Mouse (Mus musculus) lung, postnatal 0 days (tissue): ENCODE measurements around the gene Gucy2f. TPM values are rescaled to one million over a fixed set of nuclear protein-coding genes. Genes with fewer than 3 reads are reported as not detected.
"Not testable (repeated sequence)": the region's sequence is repeated elsewhere in the genome, so short reads cannot be mapped to it uniquely, and the experiment has no call there.

Experiments
- ATAC-seq: fragments of 200-750 bp; cut with Nextera tagmentation; 2 replicates; pipeline ENCODE4 v1.8.0; 2017; ENCODE audit warnings: moderate library complexity
- DNase-seq: peaks from one replicate; pipeline ENCODE4 v3.0.0-alpha.2; 2016; ENCODE audit warnings: low spot score
- H3K27ac ChIP-seq: fragments of 300-500 bp; sonication (generic); 2 replicates; pipeline ENCODE4 v1.5.1; 2014; ENCODE audit warnings: antibody characterized with exemption, mild to moderate bottlenecking, low read length, mixed read lengths
- H3K27me3 ChIP-seq: fragments of 300-500 bp; sonication (generic); replicated peaks from 2 replicates; pipeline ENCODE4 v1.6.1; 2014; ENCODE audit warnings: low read length, mixed read lengths; ENCODE audit not compliant: insufficient read depth
- H3K36me3 ChIP-seq: fragments of 300-500 bp; sonication (generic); 2 replicates; pipeline ENCODE4 v1.6.1; 2014; ENCODE audit warnings: low read length, mixed read lengths; ENCODE audit not compliant: insufficient read depth
- H3K4me1 ChIP-seq: fragments of 300-500 bp; sonication (generic); 2 replicates; pipeline ENCODE4 v1.6.1; 2014; ENCODE audit warnings: antibody characterized with exemption, low read depth, low read length, mixed read lengths; ENCODE audit not compliant: insufficient read depth
- H3K4me2 ChIP-seq: fragments of 300-500 bp; sonication (generic); replicated peaks from 2 replicates; pipeline ENCODE4 v1.6.1; 2014; ENCODE audit warnings: low read depth, mild to moderate bottlenecking, low read length, moderate library complexity, mixed read lengths
- H3K4me3 ChIP-seq: fragments of 300-500 bp; sonication (generic); 2 replicates; pipeline ENCODE4 v1.5.1; 2014; ENCODE audit warnings: low read depth, low read length
- H3K9ac ChIP-seq: fragments of 300-500 bp; sonication (generic); replicated peaks from 2 replicates; pipeline ENCODE4 v1.6.1; 2014; ENCODE audit warnings: low read depth, mild to moderate bottlenecking
- H3K9me3 ChIP-seq: fragments of 300-500 bp; sonication (generic); 2 replicates; pipeline ENCODE4 v1.6.1; 2016; ENCODE audit warnings: low read length, mixed read lengths
- CTCF ChIP-seq: IDR thresholded peaks from 2 replicates; pipeline ENCODE4 v1.5.1; 2016; ENCODE audit warnings: antibody characterized with exemption, mild to moderate bottlenecking
- EP300 ChIP-seq: IDR thresholded peaks from 2 replicates; pipeline ENCODE4 v1.6.1; 2016; ENCODE audit warnings: antibody characterized with exemption, mild to moderate bottlenecking, control low read depth
- WGBS: fragments of 180-500 bp; shearing (Covaris S2); extraction: QIAGEN DNeasy Blood & Tissue Kit; methylation state at CpG from one replicate; pipeline ENCODE4 v1.1.7; 2014; 5-methylcytosine and 5-hydroxymethylcytosine counted together
- polyA plus RNA-seq: library from polyadenylated mRNA; unstranded; fragments of >200 nt; fragmentation: Nextera tagmentation; extraction: Ambion mirVana; gene quantifications from 2 replicates; pipeline ENCODE4 v1.2.1, GENCODE M21; 2015

Gene Gucy2f
- polyA plus RNA-seq, result not detected in 2 replicates

DNA sequence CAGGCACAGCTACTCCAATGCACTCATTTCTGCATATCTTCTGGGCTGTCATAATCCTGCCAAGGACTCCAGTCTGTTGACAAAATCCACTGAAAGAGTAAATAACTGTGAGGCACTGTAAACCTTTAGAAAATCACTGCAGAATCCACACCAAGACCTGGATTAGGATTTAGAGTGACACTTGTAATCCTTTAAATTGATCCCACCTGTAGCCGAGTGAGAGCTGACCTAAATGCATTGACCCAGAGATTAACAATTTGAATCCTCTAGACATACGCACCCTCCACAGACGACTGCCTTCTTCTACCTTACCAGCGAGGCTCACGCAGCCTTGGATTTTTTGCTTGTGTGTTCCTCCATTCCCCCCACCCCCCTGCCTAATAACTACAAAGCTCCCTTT, at the start of gene Gucy2f:
Gucy2f (minus strand) TSS at position 101 of the 400 bp plus-strand sequence.
- H3K9ac ChIP-seq, result no peak within 1 kb of the TSS
- no peak for ATAC-seq
- 33% methylated on average over 5 of the region's 5 CpGs for WGBS

DNA sequence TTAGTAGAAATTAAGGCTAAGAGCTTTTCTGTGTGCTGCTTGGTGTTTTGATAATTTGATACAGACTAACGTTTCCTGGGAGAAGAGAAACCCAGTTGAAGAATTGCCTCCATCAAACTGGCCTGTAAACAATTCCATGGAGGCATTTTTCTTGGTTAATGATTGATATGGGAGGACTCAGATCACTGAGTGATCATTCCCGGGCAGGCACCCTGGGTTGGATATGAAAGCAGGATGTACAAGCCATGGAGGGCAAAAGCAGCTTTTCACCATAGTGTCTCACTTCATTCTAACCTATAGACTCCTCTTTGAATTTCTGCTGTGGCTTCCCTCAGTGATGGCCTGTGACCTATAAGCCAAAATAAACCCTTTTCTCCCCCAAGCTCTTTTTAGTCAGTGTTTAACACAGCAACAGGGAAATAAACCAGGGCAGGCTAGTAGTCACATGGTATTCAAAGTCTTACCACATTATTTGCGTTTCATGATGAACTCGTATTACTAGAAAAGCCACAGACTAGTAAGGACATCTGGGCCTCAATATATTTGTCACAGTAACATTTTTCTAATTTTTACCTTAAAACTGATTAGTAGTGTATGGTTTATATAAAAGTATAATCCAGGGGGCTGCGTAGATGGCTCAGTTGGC, 49.1 kb upstream of the Gucy2f start:
- no peak for TF ChIP-seq CTCF
- TF ChIP-seq EP300, result no peak
- H3K36me3 ChIP-seq, result no peaks in the 10 kb centered on the region
- no peak overlapping the region for H3K4me2 ChIP-seq
- DNase-seq (no peak), ATAC-seq (no peak)
- no peaks in the 10 kb centered on the region for H3K9me3 ChIP-seq
- WGBS, result 66% methylated on average over 5 of the region's 5 CpGs
- no peak overlapping the region for H3K4me3 ChIP-seq
- H3K27ac ChIP-seq, result no peak overlapping the region
- no peaks in the 10 kb centered on the region for H3K27me3 ChIP-seq
- H3K4me1 ChIP-seq, result no peaks in the 10 kb centered on the region
- no peak overlapping the region for H3K9ac ChIP-seq

More for the DNA sequence above, at the start of gene Gucy2f:
- Histone ChIP-seq H3K4me1 (no peaks in the 10 kb centered on the region), H3K9me3 (no peaks in the 10 kb centered on the region), H3K27me3 (no peaks in the 10 kb centered on the region), H3K36me3 (no peaks in the 10 kb centered on the region), H3K4me3 (no peak within 1 kb of the TSS), H3K27ac (no peak within 1 kb of the TSS), H3K4me2 (no peak within 1 kb of the TSS)
- DNase-seq, result no peak
- TF ChIP-seq EP300 (no peak), CTCF (no peak)

DNA sequence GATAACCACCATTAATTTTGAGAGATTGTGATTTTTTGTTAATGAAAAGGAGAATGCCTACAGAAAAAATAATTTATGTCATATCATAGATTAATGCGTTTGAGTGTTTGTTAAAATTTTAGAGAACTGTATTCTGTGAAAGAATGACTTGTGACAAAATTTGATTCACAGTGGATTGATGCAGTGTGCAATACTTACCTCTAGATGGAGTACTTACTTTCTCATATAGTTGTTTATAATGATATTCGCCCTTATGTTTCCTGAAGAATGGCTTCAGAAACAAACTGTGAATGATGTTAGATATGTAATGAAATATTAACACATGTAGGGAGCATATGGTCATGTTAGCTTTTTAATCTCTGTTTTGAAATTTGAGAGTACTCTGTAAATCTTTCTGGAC, 40.4 kb upstream of the Gucy2f start:
- H3K4me3 ChIP-seq, result no peak overlapping the region
- H3K4me2 ChIP-seq, result no peak overlapping the region
- ATAC-seq (no peak), DNase-seq (peak; percentile 24)
- H3K4me1 ChIP-seq, result no peaks in the 10 kb centered on the region
- no peak overlapping the region for H3K27ac ChIP-seq
- TF ChIP-seq CTCF (peak; percentile 53), EP300 (no peak)
- 42% methylated on average over 2 of the region's 2 CpGs for WGBS
- no peaks in the 10 kb centered on the region for H3K9me3 ChIP-seq
- no peaks in the 10 kb centered on the region for H3K27me3 ChIP-seq
- H3K36me3 ChIP-seq, result no peaks in the 10 kb centered on the region
- no peak overlapping the region for H3K9ac ChIP-seq

GRCm38 (mm10) chrX:142236146-142236545, 39.4 kb upstream of the Gucy2f start:
- WGBS, result 64% methylated on average over 1 of the region's 1 CpGs
- H3K27ac ChIP-seq, H3K4me3 ChIP-seq: not testable (repeated sequence)

GRCm38 (mm10) chrX:142228769-142229158, 32.0 kb upstream of the Gucy2f start:
- Histone ChIP-seq H3K36me3 (no peaks in the 10 kb centered on the region), H3K4me3 (peak overlapping the region; percentile 49; the same call in 1 of the 2 replicates), H3K9me3 (no peaks in the 10 kb centered on the region), H3K4me2 (peak overlapping the region; percentile 28; the same call in 1 of the 2 replicates), H3K27me3 (no peaks in the 10 kb centered on the region), H3K27ac (no peak overlapping the region), H3K4me1 (no peaks in the 10 kb centered on the region), H3K9ac (no peak overlapping the region)
- DNase-seq, result no peak
- no peak for ATAC-seq
- 28% methylated on average over 7 of the region's 7 CpGs for WGBS
- TF ChIP-seq CTCF (no peak), EP300 (no peak)

More at GRCm38 (mm10) chrX:142236146-142236545, 39.4 kb upstream of the Gucy2f start:
- not testable (repeated sequence) for H3K9me3 ChIP-seq, H3K36me3 ChIP-seq, H3K4me1 ChIP-seq, DNase-seq, H3K27me3 ChIP-seq, H3K4me2 ChIP-seq, ATAC-seq, H3K9ac ChIP-seq

DNA sequence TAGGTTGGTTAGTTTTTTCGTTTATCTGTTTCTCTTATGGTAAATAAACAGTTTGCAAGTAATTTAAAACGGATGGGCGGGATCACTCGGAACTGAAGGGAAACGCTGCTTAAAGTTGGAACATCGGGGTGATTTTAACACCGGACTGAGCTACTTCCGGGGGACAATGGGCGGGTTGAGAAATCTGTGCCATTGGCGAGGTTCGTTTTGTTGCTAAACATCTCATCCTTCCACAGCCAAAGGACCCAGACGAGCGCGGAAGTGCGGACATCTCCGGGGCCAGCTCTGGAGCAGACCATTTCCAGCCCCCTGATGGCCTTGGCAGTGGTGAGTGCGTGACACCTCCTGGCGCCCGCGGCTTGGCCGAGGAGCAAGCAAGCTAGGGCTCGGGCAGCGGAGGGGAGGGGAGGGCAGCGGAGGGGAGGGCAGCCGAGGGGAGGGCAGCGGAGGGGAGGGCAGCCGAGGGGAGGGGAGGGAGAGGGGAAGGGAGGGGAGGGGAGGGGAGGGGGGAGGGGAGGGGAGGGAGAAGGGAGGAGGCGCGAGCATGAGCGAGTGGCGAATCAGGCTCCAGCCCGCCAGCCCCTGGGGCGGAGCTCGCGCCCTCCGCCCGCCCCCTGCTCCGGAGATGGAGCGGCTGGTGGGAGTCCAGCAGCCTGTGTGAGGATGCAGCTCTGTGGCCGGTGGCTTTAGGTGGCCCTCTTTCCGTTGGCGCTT, 31.5 kb upstream of the Gucy2f start:
- TF ChIP-seq EP300, result no peak
- no peak for TF ChIP-seq CTCF
- WGBS, result 22% methylated on average over 27 of the region's 42 CpGs
- peak overlapping the region; percentile 87 for H3K27ac ChIP-seq

More for the DNA sequence above, 31.5 kb upstream of the Gucy2f start:
- H3K4me3 ChIP-seq, result peak overlapping the region; percentile 49
- H3K9me3 ChIP-seq, result no peaks in the 10 kb centered on the region
- ATAC-seq, result peak; percentile 95
- H3K36me3 ChIP-seq, result no peaks in the 10 kb centered on the region
- peak; percentile 88 for DNase-seq
- H3K9ac ChIP-seq, result peak overlapping the region; percentile 41; the same call in 1 of the 2 replicates
- no peaks in the 10 kb centered on the region for H3K4me1 ChIP-seq
- H3K27me3 ChIP-seq, result no peaks in the 10 kb centered on the region
- H3K4me2 ChIP-seq, result peak overlapping the region; percentile 47
